Comparison of ENCODE assay signal across 16 mouse cellular contexts in genomic region chr10:83850881-83851280, GRCm38 (mm10).
DNase-seq lines count a peak whose midpoint lies in the region; ATAC-seq and TF ChIP-seq lines count a peak whose summit lies in the region.
"Had no signal": no experiment of that assay in that cellular context is flagged by ENCODE, and none has a peak within 500 bp of the region (broad histone marks: within the 10 kb centered on the region; RNA-seq: fewer than 3 reads in every experiment).

No protein-coding gene starts in this region.

- H3K9me3 ChIP-seq in lung, postnatal 0 days (ENCODE audit: low read length): no peaks in the 10 kb centered on the region
- no peaks in the 10 kb centered on the region for H3K9me3 ChIP-seq in limb, embryonic 10.5 days (replicated peaks)
- H3K9me3 ChIP-seq: heart, embryonic 13.5 days; limb, embryonic 12.5 days; neural tube, embryonic 12.5 days had no signal

- no peak for TF ChIP-seq CTCF in lung, postnatal 0 days (IDR thresholded peaks at IDR 0.05)

- H3K27ac ChIP-seq in lung, postnatal 0 days (ENCODE audit: low read length): no peak overlapping the region
- H3K27ac ChIP-seq in limb, embryonic 10.5 days: no peak overlapping the region
- H3K27ac ChIP-seq: heart, embryonic 13.5 days; limb, embryonic 12.5 days; neural tube, embryonic 12.5 days had no signal

- ATAC-seq in lung, postnatal 0 days: no peak
- ATAC-seq: forebrain, embryonic 16.5 days had no signal

- peaks cover 5% of the 10 kb centered on the region; the same call in 1 of the 2 replicates for H3K4me1 ChIP-seq in lung, postnatal 0 days (ENCODE audit: insufficient read depth, low read depth, low read length)
- H3K4me1 ChIP-seq in limb, embryonic 10.5 days: peaks cover 22% of the 10 kb centered on the region

- intact Hi-C loops in heart, postnatal 14 days (cut with DNase I): no loop called here

- H3K9ac ChIP-seq in lung, postnatal 0 days (replicated peaks; ENCODE audit: low read depth): no peak overlapping the region
- H3K9ac ChIP-seq: heart, embryonic 13.5 days; limb, embryonic 12.5 days; neural tube, embryonic 12.5 days had no signal

- H3K4me3 ChIP-seq in lung, postnatal 0 days (ENCODE audit: low read depth, low read length): no peak overlapping the region
- no peak overlapping the region for H3K4me3 ChIP-seq in limb, embryonic 10.5 days
- H3K4me3 ChIP-seq: heart, embryonic 13.5 days; limb, embryonic 12.5 days; neural tube, embryonic 12.5 days had no signal

- no peak for TF ChIP-seq EP300 in lung, postnatal 0 days (IDR thresholded peaks at IDR 0.05)

- peak; percentile 94 for DNase-seq in heart, adult 11 months
- DNase-seq in heart, postnatal 14 days: no peak
- peak; percentile 17 for DNase-seq in lung, postnatal 0 days (ENCODE audit: low spot score)
- no peak for DNase-seq in lung, adult 18-20 months
- DNase-seq in embryo, embryonic 10.5 days (ENCODE audit: low spot score): peak; percentile 47
- peak; percentile 47 for DNase-seq in limb, embryonic 10.5 days (ENCODE audit: low spot score)
- DNase-seq in layer of hippocampus, adult 11-12 months (ENCODE audit: low spot score): no peak
- DNase-seq in adrenal gland, postnatal 10 days: no peak
- DNase-seq: kidney, postnatal 25 days; right cerebral cortex, adult 18-20 months; spleen, adult 18-20 months; thymus, postnatal 4 days had no signal

- H3K4me2 ChIP-seq in lung, postnatal 0 days (replicated peaks; ENCODE audit: low read depth, low read length): no peak overlapping the region
- H3K4me2 ChIP-seq: heart, embryonic 13.5 days; limb, embryonic 12.5 days; neural tube, embryonic 12.5 days had no signal

- no peaks in the 10 kb centered on the region for H3K27me3 ChIP-seq in lung, postnatal 0 days (replicated peaks; ENCODE audit: insufficient read depth, low read length)
- H3K27me3 ChIP-seq in limb, embryonic 10.5 days (ENCODE audit: low read depth, poor library complexity, severe bottlenecking): no peaks in the 10 kb centered on the region
- H3K27me3 ChIP-seq: heart, embryonic 13.5 days; limb, embryonic 12.5 days; neural tube, embryonic 12.5 days had no signal

- 72% methylated on average over 4 of the region's 4 CpGs for WGBS in lung, postnatal 0 days
- 78% methylated on average over 4 of the region's 4 CpGs for WGBS in limb, embryonic 10.5 days

- H3K36me3 ChIP-seq in lung, postnatal 0 days (ENCODE audit: insufficient read depth, low read length): no peaks in the 10 kb centered on the region
- H3K36me3 ChIP-seq in limb, embryonic 10.5 days: no peaks in the 10 kb centered on the region
- H3K36me3 ChIP-seq: heart, embryonic 13.5 days; limb, embryonic 12.5 days; neural tube, embryonic 12.5 days had no signal

Comparison
In these comparisons a context has a peak if more than half of its experiments do, and no peak if none do; other contexts are left out.
1. DNase-seq: peak in heart, adult 11 months (single experiment), lung, postnatal 0 days (single experiment), embryo, embryonic 10.5 days (single experiment) and limb, embryonic 10.5 days (single experiment); none in heart, postnatal 14 days (0 of 2), lung, adult 18-20 months (0 of 2), layer of hippocampus, adult 11-12 months (single experiment) and adrenal gland, postnatal 10 days (single experiment).